Mouse (Mus musculus): ENCODE measurements around the gene Ifi211.
A peak's percentile ranks its signal among the peaks of the same experiment; 100 is the strongest.
"Not testable (repeated sequence)": the region's sequence is repeated elsewhere in the genome, so short reads cannot be mapped to it uniquely, and the experiment has no call there.

The Ifi211 gene

GRCm38 (mm10) chr1:173879225-173879987, 33.4 kb downstream of the Ifi211 start:
- not testable (repeated sequence) for DNase-seq (ENCODE audit: low read depth, low spot score)

- not testable (repeated sequence) for DNase-seq (ENCODE audit: low read depth, low spot score)
Measured at GRCm38 (mm10) chr1:173878264-173878663, 34.6 kb downstream of the Ifi211 start.

GRCm38 (mm10) chr1:173877125-173877524, 35.7 kb downstream of the Ifi211 start:
- not testable (repeated sequence) for DNase-seq (ENCODE audit: low read depth, low spot score)

GRCm38 (mm10) chr1:173868586-173868985, 44.3 kb downstream of the Ifi211 start:
- not testable (repeated sequence) for DNase-seq (ENCODE audit: low read depth, low spot score)

- no peak for DNase-seq (ENCODE audit: low read depth, low spot score)
Measured at GRCm38 (mm10) chr1:173866504-173866903, 46.3 kb downstream of the Ifi211 start.

GRCm38 (mm10) chr1:173853711-173854110, 59.1 kb downstream of the Ifi211 start:
- peak; percentile 36 for DNase-seq (ENCODE audit: low read depth, low spot score)

GRCm38 (mm10) chr1:173852853-173853252, 60.0 kb downstream of the Ifi211 start:
- not testable (repeated sequence) for DNase-seq (ENCODE audit: low read depth, low spot score)

Measured in A20 (cell line).